Mouse (Mus musculus): ENCODE measurements around the gene Cela1. TPM values are rescaled to one million over a fixed set of nuclear protein-coding genes. Genes with fewer than 3 reads are reported as not detected.

Gene Cela1
- polyA plus RNA-seq, 1 experiment from 2014 or later: 2.4 TPM

- Histone ChIP-seq H3K9me3 (no peaks in the 10 kb centered on the region), H3K4me3 (no peak overlapping the region), H3K27me3 (ENCODE audit: insufficient read depth, poor library complexity, severe bottlenecking) (no peaks in the 10 kb centered on the region), H3K4me1 (peaks cover 12% of the 10 kb centered on the region), H3K27ac (no peak overlapping the region), H3K36me3 (peaks cover 17% of the 10 kb centered on the region)
- DNase-seq (ENCODE audit: low spot score): no peak
- 88% methylated on average over 3 of the region's 3 CpGs for WGBS
Observed at GRCm38 (mm10) chr15:100624435-100624834, 63.3 kb downstream of the Cela1 start.

Small RNA genes within 50 kb of the gene (microRNA-seq; reads per million reads assigned to microRNA genes)
- gene Mir6961: not detected

Other genes with a start within 250 kb of the Cela1 start
- gene Letmd1, start 218.9 kb downstream of the Cela1 start, polyA plus RNA-seq (2016; fragmentation: Nextera tagmentation; extraction: Ambion mirVana): 21.1 and 27.9 TPM in 2 replicates
- gene Csrnp2, start 192.4 kb downstream of the Cela1 start, polyA plus RNA-seq (2016; fragmentation: Nextera tagmentation; extraction: Ambion mirVana): 11.6 and 13.6 TPM in 2 replicates
- gene Tfcp2, start 135.9 kb downstream of the Cela1 start, polyA plus RNA-seq (2016; fragmentation: Nextera tagmentation; extraction: Ambion mirVana): 22.4 TPM in 2 replicates
- gene Pou6f1, start 87.9 kb downstream of the Cela1 start, polyA plus RNA-seq (2016; fragmentation: Nextera tagmentation; extraction: Ambion mirVana): 2.0 and 2.1 TPM in 2 replicates
- 209 and 212 TPM in 2 replicates for gene Dazap2, start 72.6 kb downstream of the Cela1 start, polyA plus RNA-seq (2016; fragmentation: Nextera tagmentation; extraction: Ambion mirVana)
- gene Smagp, start 51.0 kb downstream of the Cela1 start, polyA plus RNA-seq (2016; fragmentation: Nextera tagmentation; extraction: Ambion mirVana): 16.2 and 16.9 TPM in 2 replicates
- gene Bin2, start 18.4 kb downstream of the Cela1 start, polyA plus RNA-seq (2016; fragmentation: Nextera tagmentation; extraction: Ambion mirVana): 4.3 and 10.3 TPM in 2 replicates
- 0.18 and 0.20 TPM in 2 replicates for gene Galnt6, start 41.5 kb upstream of the Cela1 start, polyA plus RNA-seq (2016; fragmentation: Nextera tagmentation; extraction: Ambion mirVana)
- gene Slc4a8, start 73.8 kb upstream of the Cela1 start, polyA plus RNA-seq (2016; fragmentation: Nextera tagmentation; extraction: Ambion mirVana): 2.2 and 2.3 TPM in 2 replicates
- gene Scn8a, start 181.9 kb upstream of the Cela1 start, polyA plus RNA-seq (2016; fragmentation: Nextera tagmentation; extraction: Ambion mirVana): 0.70 and 2.0 TPM in 2 replicates

All from heart, embryonic 10.5 days (tissue).